Mouse (Mus musculus) heart, embryonic 13.5 days (tissue): ENCODE results near the gene A430033K04Rik. TPM values are rescaled to one million over a fixed set of nuclear protein-coding genes. Genes with fewer than 3 reads are reported as not detected.

ENCODE experiments used
- ATAC-seq: fragments of 200-750 bp; cut with Nextera tagmentation; 2 replicates; pipeline ENCODE4 v1.8.0; 2017; ENCODE audit warnings: moderate TSS enrichment; ENCODE audit not compliant: insufficient number of reproducible peaks, low FRiP score, low TSS enrichment; ENCODE audit errors: extremely low read depth
- H3K27ac ChIP-seq: fragments of 300-500 bp; sonication (generic); replicated peaks from 2 replicates; pipeline ENCODE4 v1.5.1; 2015; ENCODE audit warnings: moderate library complexity, mild to moderate bottlenecking, inconsistent platforms
- H3K27me3 ChIP-seq: fragments of 300-500 bp; sonication (generic); replicated peaks from 2 replicates; pipeline ENCODE4 v1.6.1; 2015; ENCODE audit warnings: mild to moderate bottlenecking, inconsistent platforms
- H3K36me3 ChIP-seq: fragments of 300-500 bp; sonication (generic); 2 replicates; pipeline ENCODE4 v1.6.1; 2015; ENCODE audit warnings: mild to moderate bottlenecking, inconsistent platforms
- H3K4me1 ChIP-seq: fragments of 300-500 bp; sonication (generic); 2 replicates; pipeline ENCODE4 v1.6.1; 2015; ENCODE audit warnings: inconsistent platforms
- H3K4me2 ChIP-seq: fragments of 300-500 bp; sonication (generic); 2 replicates; pipeline ENCODE4 v1.6.1; 2015; ENCODE audit warnings: inconsistent platforms, mild to moderate bottlenecking, moderate library complexity
- H3K4me3 ChIP-seq: fragments of 300-500 bp; sonication (generic); 2 replicates; pipeline ENCODE4 v1.5.1; 2015; ENCODE audit warnings: moderate library complexity, mild to moderate bottlenecking, inconsistent platforms
- H3K9ac ChIP-seq: fragments of 300-500 bp; sonication (generic); 2 replicates; pipeline ENCODE4 v1.6.1; 2015; ENCODE audit warnings: inconsistent platforms, mild to moderate bottlenecking, moderate library complexity
- H3K9me3 ChIP-seq: fragments of 300-500 bp; sonication (generic); 2 replicates; pipeline ENCODE4 v1.6.1; 2016; ENCODE audit warnings: inconsistent platforms
- WGBS: fragments of 180-500 bp; shearing (Covaris S2); methylation state at CpG from one replicate; pipeline ENCODE4 v1.1.7; 2015; ENCODE audit warnings: mixed read lengths; 5-methylcytosine and 5-hydroxymethylcytosine counted together
- microRNA-seq: library from miRNA; unstranded; fragments of <30 nt; microRNA quantifications from one replicate; pipeline ENCODE4, GENCODE M21; 2016
- polyA plus RNA-seq: library from polyadenylated mRNA; unstranded; fragments of >200 nt; fragmentation: Nextera tagmentation; extraction: Ambion mirVana; gene quantifications from 2 replicates; pipeline ENCODE4 v1.2.1, GENCODE M21; 2015

A430033K04Rik gene
- polyA plus RNA-seq, 1 experiment from 2014 or later, result 7.3 TPM

GRCm38 (mm10) chr5:138697466-138697865 is 74.8 kb downstream of the A430033K04Rik start:
- no peaks in the 10 kb centered on the region for H3K27me3 ChIP-seq
- H3K27ac ChIP-seq, result 0 out of 2 replicates have a peak overlapping the region, but pooled peaks have one; percentile 28
- no peak overlapping the region for H3K4me3 ChIP-seq
- H3K9me3 ChIP-seq, result no peaks in the 10 kb centered on the region
- H3K9ac ChIP-seq, result no peak overlapping the region
- no peak for ATAC-seq
- H3K4me2 ChIP-seq, result no peak overlapping the region
- peaks cover 12% of the 10 kb centered on the region for H3K4me1 ChIP-seq
- H3K36me3 ChIP-seq, result no peaks in the 10 kb centered on the region
- 31% methylated on average over 6 of the region's 6 CpGs for WGBS

Small RNAs within 50 kb of the gene (microRNA-seq; reads per million reads assigned to microRNA genes)
- not detected for gene Gm24082

Other genes starting within 250 kb of the A430033K04Rik start
- gene Zfp157, start 181.4 kb upstream of the A430033K04Rik start, polyA plus RNA-seq, result 19.1 and 19.9 TPM in 2 replicates
- gene 1700123K08Rik, start 58.1 kb upstream of the A430033K04Rik start, polyA plus RNA-seq, result not detected in 2 replicates
- gene Zfp68, start 3.1 kb upstream of the A430033K04Rik start, polyA plus RNA-seq, result 38.6 and 40.8 TPM in 2 replicates
- 5.2 and 7.2 TPM in 2 replicates for gene Fam20c, start 131.7 kb downstream of the A430033K04Rik start, polyA plus RNA-seq
- gene Gm5294, start 197.2 kb downstream of the A430033K04Rik start, polyA plus RNA-seq, result 0.24 TPM in 1 of 2 replicates, not detected in the other